Mouse (Mus musculus) layer of hippocampus, adult 9-10 months (tissue): ENCODE data around the gene Ptprt.

Experiments
- DNase-seq: peaks from one replicate; pipeline ENCODE4 v3.0.0; 2022; ENCODE audit warnings: low spot score

The Ptprt gene

GRCm38 (mm10) chr2:161668302-161668986, 992.5 kb downstream of the Ptprt start:
- no peak for DNase-seq

- no peak for DNase-seq
Measured at GRCm38 (mm10) chr2:161661912-161662311, 999.0 kb downstream of the Ptprt start.

- peak; percentile 41 for DNase-seq
Measured at GRCm38 (mm10) chr2:161660827-161661226, 1000.1 kb downstream of the Ptprt start.

- no peak for DNase-seq
Measured at GRCm38 (mm10) chr2:161657046-161657445, 1003.9 kb downstream of the Ptprt start.

GRCm38 (mm10) chr2:161656632-161657031, 1004.3 kb downstream of the Ptprt start:
- DNase-seq: no peak

GRCm38 (mm10) chr2:161640805-161641204, 1020.1 kb downstream of the Ptprt start:
- no peak for DNase-seq

GRCm38 (mm10) chr2:161634084-161634483, 1026.9 kb downstream of the Ptprt start:
- DNase-seq: no peak

GRCm38 (mm10) chr2:161625896-161626295, 1035.1 kb downstream of the Ptprt start:
- DNase-seq: no peak

- DNase-seq: no peak
Measured at GRCm38 (mm10) chr2:161608401-161608800, 1052.5 kb downstream of the Ptprt start.

GRCm38 (mm10) chr2:161607372-161607771, 1053.6 kb downstream of the Ptprt start:
- DNase-seq: no peak

GRCm38 (mm10) chr2:161600206-161600808, 1060.6 kb downstream of the Ptprt start:
- peak; percentile 11 for DNase-seq

GRCm38 (mm10) chr2:161593391-161594152, 1067.4 kb downstream of the Ptprt start:
- no peak for DNase-seq

- DNase-seq: no peak
Measured at GRCm38 (mm10) chr2:161574401-161574800, 1086.5 kb downstream of the Ptprt start.

GRCm38 (mm10) chr2:161572201-161572600, 1088.7 kb downstream of the Ptprt start:
- no peak for DNase-seq

GRCm38 (mm10) chr2:161570236-161570995, 1090.5 kb downstream of the Ptprt start:
- DNase-seq: no peak

GRCm38 (mm10) chr2:161561502-161561901, 1099.4 kb downstream of the Ptprt start:
- DNase-seq: no peak

- DNase-seq: no peak
Measured at GRCm38 (mm10) chr2:161557874-161558273, 1103.1 kb downstream of the Ptprt start.

GRCm38 (mm10) chr2:161553651-161554050, 1107.3 kb downstream of the Ptprt start:
- no peak for DNase-seq

GRCm38 (mm10) chr2:161552011-161552410, 1108.9 kb downstream of the Ptprt start:
- DNase-seq: no peak

- no peak for DNase-seq
Measured at GRCm38 (mm10) chr2:161549577-161549976, 1111.4 kb downstream of the Ptprt start.

GRCm38 (mm10) chr2:161547318-161547717, 1113.6 kb downstream of the Ptprt start:
- DNase-seq: no peak

GRCm38 (mm10) chr2:161545406-161545805, 1115.5 kb downstream of the Ptprt start:
- DNase-seq: no peak
